Mouse (Mus musculus) Patski (cell line): ENCODE results near the gene Ttc8. TPM values are rescaled to one million over a fixed set of nuclear protein-coding genes. Genes with fewer than 3 reads are reported as not detected.

Source experiments
- ATAC-seq: fragments of 100-300 bp; one replicate; pipeline ENCODE4 v1.8.0; 2021
- CTCF ChIA-PET: fragments of 350-600 bp; sonication (Branson Sonifier 250); formaldehyde crosslinking; loops from one replicate; lab custom pipeline; 2022; ENCODE audit warnings: inconsistent platforms; lab: Charles Lee
- POLR2A ChIA-PET: fragments of 350-600 bp; sonication (Branson Sonifier 250); formaldehyde crosslinking; loops from one replicate; lab custom pipeline; 2022; ENCODE audit warnings: antibody characterized with exemption, inconsistent platforms; lab: Charles Lee
- DNase-seq: peaks from one replicate; pipeline ENCODE4 v3.0.0-alpha.2; 2011; ENCODE audit warnings: low read depth, low spot score
- H3K27me3 ChIP-seq: fragments of 371-371 bp; one replicate; pipeline ENCODE4 v1.5.1; 2021
- CTCF ChIP-seq: fragments of 100-300 bp; IDR thresholded peaks from one replicate; pipeline ENCODE4 v1.5.1; 2021
- in situ Hi-C: fragments of 300-500 bp; cut with MboI; formaldehyde crosslinking; loops from 3 replicates; pipeline ENCODE4 v1.11.1; 2018; ENCODE audit warnings: low pct_unique_long_range_greater_than_20kb, mixed read lengths
- polyA plus RNA-seq: library from polyadenylated mRNA; unstranded; gene quantifications from one replicate; pipeline ENCODE4 v1.2.3, GENCODE M21; 2021

Ttc8 gene
- polyA plus RNA-seq, 1 experiment from 2014 or later, result 35.1 TPM

DNA sequence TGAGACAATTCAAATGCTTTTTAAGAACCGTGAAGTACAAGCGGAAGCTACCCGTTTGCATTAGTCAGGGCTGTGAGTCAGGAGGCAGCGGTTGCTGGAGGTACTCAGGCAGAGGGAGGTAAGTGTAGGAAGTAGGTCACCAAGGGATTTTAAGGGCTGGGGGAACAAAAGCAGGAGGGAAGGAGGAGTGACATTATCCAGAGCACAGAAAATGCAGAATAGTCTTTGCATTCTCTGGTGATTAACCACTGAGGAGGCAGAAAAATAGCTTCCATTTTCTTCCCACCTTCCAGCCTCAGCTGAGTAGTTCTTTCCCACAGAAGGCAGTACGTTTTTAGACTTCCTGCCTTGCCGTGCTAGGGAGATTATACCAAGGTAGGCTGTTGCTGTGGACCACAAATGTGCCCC is 76.2 kb downstream of the Ttc8 start:
- no peaks in the 10 kb centered on the region for H3K27me3 ChIP-seq
- peak; percentile 37 for DNase-seq
- no peak for TF ChIP-seq CTCF
- CTCF ChIA-PET, result interaction anchor here (1.1 to 1.5 kb wide), 2 partner anchors 66 to 100 kb away, joined by 3 read pairs; no protein-coding TSS in a partner anchor
- POLR2A ChIA-PET, result no interaction called here
- ATAC-seq, result peak; percentile 83
- in situ Hi-C loops, result no loop called here

DNA sequence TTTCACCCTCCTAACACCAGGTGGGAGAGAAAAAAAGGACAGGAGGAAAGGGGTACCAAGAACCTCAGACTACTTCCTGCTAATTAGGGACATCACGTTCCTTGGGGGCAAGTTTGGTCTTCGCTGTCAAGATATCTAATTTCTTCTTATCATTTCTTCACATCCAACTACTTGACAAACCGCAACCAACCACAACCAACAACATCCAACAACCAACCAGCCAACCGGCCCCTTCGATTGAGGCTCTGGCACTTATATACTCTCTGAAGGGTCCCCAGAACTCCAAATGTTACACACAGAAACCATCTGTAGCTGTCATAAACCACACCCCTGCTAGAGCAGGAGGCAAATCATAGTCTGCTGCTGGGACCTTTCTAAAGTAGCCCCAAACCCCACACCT is 76.7 kb downstream of the Ttc8 start:
- ChIA-PET POLR2A (no interaction called here), CTCF (no interaction called here)
- in situ Hi-C loops, result no loop called here
- TF ChIP-seq CTCF, result no peak
- no peaks in the 10 kb centered on the region for H3K27me3 ChIP-seq
- DNase-seq (no peak), ATAC-seq (no peak)

DNA sequence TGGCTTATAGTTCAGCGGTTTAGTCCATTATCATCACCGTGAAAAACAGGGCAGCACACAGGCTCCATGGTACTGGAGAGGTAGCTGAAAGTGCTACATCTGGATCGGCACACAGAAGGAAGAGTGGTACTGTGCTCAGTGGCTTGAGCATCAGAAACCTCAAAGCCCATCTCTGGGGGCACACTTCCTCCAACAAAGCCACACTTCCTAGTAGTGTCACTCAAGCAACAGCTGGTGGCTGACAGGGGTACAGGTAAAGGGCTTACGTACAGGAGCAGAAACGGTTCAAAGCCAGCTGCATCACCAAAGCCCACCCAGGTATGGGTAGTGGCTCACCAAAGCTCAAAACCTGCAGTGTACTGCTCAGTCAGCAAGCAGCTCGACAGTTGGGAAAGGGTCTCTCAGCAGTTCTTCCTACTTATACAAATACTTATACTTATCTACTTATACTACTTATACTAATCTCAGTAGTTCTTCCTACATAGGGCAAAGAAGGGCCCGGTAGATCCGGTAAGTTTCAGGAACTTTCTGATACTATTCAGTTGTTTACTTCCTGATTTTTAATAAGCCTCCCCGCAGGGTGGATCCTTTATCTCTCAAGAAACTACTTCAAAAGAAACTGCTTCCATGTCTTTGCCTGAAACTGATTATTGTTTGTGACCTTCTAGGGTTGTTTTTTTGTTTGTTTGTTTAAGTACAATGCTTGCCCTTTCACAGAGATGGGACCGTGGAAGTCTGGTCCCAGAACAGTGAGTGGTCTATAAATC is 78.5 kb downstream of the Ttc8 start:
- in situ Hi-C loops, result no loop called here
- DNase-seq (no peak), ATAC-seq (no peak)
- POLR2A ChIA-PET, result no interaction called here
- no peak for TF ChIP-seq CTCF
- H3K27me3 ChIP-seq, result no peaks in the 10 kb centered on the region
- CTCF ChIA-PET, result no interaction called here

DNA sequence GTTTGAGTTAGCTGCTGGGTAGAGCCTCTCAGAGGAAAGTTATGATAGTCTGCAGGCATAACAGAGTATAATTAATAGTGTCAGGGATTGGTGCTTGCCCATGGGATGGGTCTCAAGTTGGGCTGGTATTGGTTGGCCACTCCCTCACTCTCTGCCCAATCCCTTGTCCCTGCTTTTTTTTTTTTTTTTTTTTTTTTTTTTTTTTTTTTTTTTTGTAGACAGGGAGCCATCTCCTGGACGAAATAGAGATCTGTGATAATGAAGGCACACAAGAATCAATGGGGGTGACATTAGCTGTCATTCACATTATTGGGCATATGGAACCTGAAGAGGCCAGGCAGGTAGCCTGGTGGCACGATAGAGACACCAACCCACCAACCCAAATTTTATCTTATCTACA is 79.9 kb downstream of the Ttc8 start:
- in situ Hi-C loops, result no loop called here
- DNase-seq (no peak), ATAC-seq (no peak)
- CTCF ChIA-PET, result no interaction called here
- no peaks in the 10 kb centered on the region for H3K27me3 ChIP-seq
- POLR2A ChIA-PET, result interaction anchor here (1.1 kb wide), 1 partner anchor 35 kb away, joined by 3 read pairs; no protein-coding TSS in a partner anchor
- no peak for TF ChIP-seq CTCF

DNA sequence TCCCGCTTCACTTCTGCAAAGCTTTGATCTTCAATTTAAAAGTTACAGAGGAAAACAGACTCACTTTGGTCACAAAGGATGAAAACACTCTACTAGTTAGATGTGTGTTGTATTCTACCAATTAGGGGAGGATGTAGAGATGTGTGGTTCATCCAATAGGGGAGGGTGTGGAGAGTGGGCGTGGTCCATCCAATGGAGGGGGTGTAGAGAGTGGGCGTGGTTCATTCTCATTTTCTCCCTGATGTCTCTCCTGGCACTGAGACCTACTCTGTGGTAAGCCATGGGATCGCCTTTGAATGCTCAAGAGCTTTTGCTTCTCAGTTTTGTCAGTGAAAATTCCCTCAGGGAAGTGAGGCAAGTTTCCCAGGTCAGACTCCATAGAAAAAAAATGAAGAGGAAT is 82.7 kb downstream of the Ttc8 start:
- no peak for TF ChIP-seq CTCF
- in situ Hi-C loops, result no loop called here
- ChIA-PET POLR2A (no interaction called here), CTCF (no interaction called here)
- H3K27me3 ChIP-seq, result no peaks in the 10 kb centered on the region
- ATAC-seq (no peak), DNase-seq (no peak)

DNA sequence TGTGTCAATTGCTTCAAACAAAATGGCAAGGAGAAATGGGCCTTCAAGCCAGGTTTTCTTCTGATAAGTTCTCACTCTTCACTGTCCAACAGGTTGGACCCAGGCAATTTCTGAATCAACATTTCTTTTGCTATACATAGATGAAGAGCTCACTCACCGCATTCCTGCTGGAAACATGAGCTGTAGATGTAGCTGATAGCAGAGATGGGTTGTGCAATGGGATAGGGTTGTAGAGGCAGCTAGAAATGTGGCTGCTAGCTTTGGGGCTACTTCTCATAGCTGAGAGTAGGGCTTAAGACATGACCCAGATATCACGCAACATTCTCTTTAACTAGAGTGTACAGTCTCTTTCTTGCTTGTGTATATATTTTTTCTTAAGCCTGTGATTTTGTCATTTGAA is 84.4 kb downstream of the Ttc8 start:
- in situ Hi-C loops, result no loop called here
- CTCF ChIA-PET, result no interaction called here
- H3K27me3 ChIP-seq, result peaks cover 4% of the 10 kb centered on the region
- DNase-seq, result no peak
- no peak for TF ChIP-seq CTCF
- POLR2A ChIA-PET, result no interaction called here
- ATAC-seq, result no peak

DNA sequence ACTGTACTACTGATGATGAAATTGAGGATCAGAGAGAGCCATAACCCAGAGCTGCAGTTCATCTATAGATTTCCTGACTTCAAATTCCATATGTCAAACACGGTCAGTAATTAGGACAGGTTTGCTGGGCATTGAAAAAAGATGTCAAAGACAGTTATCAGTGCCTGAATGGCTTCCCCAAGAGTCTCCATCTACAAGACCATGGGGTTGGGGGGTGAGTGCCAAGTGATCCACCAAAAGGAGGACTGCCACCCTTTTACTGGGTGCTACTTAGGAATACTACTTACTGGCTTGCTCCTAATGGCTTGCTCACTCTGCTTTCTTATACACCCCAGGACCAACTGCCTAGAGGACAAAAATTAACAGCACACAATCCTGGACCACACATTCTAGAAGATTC is 88.4 kb downstream of the Ttc8 start:
- POLR2A ChIA-PET, result no interaction called here
- H3K27me3 ChIP-seq, result peaks cover 4% of the 10 kb centered on the region
- in situ Hi-C loops, result no loop called here
- CTCF ChIA-PET, result no interaction called here
- no peak for TF ChIP-seq CTCF
- DNase-seq (no peak), ATAC-seq (no peak)

DNA sequence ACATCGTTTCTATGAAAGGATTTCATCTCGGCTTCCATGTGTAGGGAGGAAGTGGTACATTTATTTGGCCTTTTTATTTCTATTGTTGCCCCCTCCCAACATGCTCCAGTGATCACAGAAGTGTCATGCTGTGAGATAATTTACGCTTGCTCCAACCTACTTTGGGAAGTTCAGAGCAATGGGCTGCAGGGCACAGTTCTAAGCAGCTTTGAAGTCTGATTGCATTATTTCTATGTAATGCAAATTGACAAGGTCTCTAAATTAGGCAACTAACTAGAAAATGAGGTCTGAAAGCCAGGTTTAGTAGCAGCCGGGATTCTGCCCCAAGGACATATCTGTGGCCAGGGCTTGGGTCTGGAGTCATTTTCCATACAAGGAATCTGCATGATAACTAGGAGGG is 89.1 kb downstream of the Ttc8 start:
- ChIA-PET POLR2A (no interaction called here), CTCF (no interaction called here)
- ATAC-seq (no peak), DNase-seq (no peak)
- no peak for TF ChIP-seq CTCF
- peaks cover 4% of the 10 kb centered on the region for H3K27me3 ChIP-seq
- in situ Hi-C loops, result no loop called here

DNA sequence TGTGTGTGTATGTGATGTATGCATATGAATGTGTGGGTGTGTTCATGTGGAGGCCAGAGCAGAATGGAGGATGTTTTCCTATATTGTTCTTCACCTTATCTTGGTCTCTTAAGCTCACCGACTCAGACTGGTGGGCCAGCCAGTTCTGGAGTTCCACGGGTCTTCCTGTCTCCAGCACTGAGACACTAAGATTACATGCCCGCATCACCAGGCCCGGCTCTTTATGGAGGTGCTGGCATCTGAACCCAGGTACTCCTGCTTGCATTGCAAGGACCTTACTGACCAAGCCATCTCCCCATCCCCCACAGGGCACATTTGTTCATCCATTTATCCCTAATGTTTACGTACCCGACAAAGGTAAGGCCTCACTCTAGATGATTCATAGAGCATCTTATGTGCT is 89.7 kb downstream of the Ttc8 start:
- H3K27me3 ChIP-seq, result peaks cover 4% of the 10 kb centered on the region
- TF ChIP-seq CTCF, result no peak
- CTCF ChIA-PET, result no interaction called here
- no peak for DNase-seq
- POLR2A ChIA-PET, result no interaction called here
- in situ Hi-C loops, result no loop called here
- no peak for ATAC-seq

DNA sequence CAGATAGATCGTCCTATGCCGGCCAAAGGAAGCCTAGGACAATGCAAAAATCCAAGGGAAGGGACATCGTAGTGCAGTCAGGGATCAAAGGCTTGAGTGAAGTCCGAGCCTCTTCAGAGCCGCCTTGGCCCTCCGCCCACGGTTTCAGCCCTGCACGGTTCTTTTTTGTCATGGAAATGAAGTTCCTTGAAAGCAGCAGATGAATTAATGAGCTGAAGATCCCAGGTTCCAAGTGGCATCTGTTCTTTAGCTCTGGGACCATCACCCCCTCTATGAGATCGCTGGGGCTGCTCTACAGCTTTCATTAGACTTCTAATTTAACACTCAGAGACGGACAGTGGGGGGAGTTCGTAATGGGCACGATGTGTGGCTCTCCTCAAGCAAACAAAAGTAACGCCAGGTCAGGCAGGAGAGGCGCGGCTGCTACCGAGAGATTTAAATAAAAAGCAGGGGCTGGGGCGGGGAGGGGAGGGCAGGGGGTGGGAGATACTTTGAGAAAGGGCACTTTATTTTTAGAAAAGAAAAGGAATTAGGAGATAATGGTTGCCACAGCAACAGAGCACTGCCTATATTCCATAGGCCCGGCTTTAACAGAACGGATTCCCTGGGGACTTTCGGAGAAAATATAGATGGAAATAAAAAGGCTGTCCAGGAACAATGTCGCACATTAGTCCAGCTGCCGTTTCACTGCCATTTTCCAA is 90.9 kb downstream of the Ttc8 start:
- CTCF ChIA-PET, result no interaction called here
- in situ Hi-C loops, result no loop called here
- no peak for TF ChIP-seq CTCF
- peaks cover 4% of the 10 kb centered on the region for H3K27me3 ChIP-seq
- ATAC-seq, result no peak
- POLR2A ChIA-PET, result no interaction called here
- DNase-seq, result no peak

DNA sequence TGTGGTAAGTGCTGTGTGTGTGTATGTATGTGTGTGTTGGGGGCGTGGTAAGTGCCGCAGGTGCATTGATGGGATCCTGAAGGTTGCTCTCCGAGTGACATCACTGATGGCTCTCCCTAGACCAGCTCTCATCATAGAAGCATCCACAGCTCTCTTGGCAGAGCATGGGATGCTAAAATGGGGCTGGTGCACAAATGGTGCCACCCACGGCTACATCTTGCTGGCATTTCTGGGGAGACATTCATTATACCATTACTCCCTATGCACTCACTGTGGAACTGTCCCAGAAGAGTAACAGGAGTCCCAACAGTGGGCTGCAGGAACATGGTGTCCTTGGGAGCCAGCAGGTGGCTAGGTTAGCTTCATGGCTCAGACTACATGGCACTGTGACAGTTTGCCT is 95.5 kb downstream of the Ttc8 start:
- ATAC-seq (no peak), DNase-seq (no peak)
- TF ChIP-seq CTCF, result no peak
- no peaks in the 10 kb centered on the region for H3K27me3 ChIP-seq
- in situ Hi-C loops, result no loop called here
- CTCF ChIA-PET, result no interaction called here
- POLR2A ChIA-PET, result interaction anchor here (0.5 kb wide), 1 partner anchor 83 kb away, joined by 6 read pairs; no protein-coding TSS in a partner anchor
